Mouse (Mus musculus): ENCODE data around the gene Cdkl4. TPM values are rescaled to one million over a fixed set of nuclear protein-coding genes. Genes with fewer than 3 reads are reported as not detected.
"Not testable (repeated sequence)": the region's sequence is repeated elsewhere in the genome, so short reads cannot be mapped to it uniquely, and the experiment has no call there.

The Cdkl4 gene
- polyA plus RNA-seq, 1 experiment = 0.06 TPM

DNA sequence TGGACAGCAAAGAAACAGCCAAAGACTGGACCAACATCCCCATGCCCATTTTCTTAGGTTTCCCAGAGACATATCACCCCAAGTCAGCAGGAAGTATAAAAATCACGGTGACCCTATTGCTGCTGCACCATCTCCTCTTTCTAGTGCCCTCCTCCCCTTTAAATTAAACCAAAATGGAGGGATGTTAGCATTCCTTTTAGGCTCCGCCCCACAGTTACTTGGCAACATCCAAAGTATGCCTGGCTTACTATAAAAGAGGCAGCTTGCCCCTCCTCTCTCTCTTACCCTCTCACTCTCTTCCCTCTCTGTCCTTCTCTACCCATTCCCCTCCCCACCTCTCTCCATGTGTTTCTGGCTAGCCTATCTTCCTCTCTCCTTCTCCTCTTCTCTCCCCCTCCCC is 9.2 kb downstream of the Cdkl4 start:
- DNase-seq (ENCODE audit: low read depth, low spot score) = no peak
- 81% methylated on average over 2 of the region's 2 CpGs for WGBS

DNA sequence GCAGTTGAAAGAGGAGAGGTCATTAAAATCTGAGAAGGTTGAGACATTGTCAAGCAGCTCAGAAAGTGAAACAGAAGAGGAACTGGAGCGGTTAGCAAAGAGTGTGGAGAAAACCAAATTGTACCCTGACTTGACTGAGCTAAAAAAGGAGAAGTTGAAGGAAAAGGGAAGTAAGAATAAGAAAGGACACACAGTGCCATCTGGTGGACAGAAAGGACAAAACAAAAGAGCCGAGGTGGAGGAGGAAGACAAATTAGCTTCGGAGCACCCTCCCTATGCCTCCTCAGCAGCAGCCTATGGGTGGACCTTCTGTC is 13.0 kb downstream of the Cdkl4 start:
- WGBS = 68% methylated on average over 3 of the region's 3 CpGs
- DNase-seq (ENCODE audit: low read depth, low spot score) = no peak

DNA sequence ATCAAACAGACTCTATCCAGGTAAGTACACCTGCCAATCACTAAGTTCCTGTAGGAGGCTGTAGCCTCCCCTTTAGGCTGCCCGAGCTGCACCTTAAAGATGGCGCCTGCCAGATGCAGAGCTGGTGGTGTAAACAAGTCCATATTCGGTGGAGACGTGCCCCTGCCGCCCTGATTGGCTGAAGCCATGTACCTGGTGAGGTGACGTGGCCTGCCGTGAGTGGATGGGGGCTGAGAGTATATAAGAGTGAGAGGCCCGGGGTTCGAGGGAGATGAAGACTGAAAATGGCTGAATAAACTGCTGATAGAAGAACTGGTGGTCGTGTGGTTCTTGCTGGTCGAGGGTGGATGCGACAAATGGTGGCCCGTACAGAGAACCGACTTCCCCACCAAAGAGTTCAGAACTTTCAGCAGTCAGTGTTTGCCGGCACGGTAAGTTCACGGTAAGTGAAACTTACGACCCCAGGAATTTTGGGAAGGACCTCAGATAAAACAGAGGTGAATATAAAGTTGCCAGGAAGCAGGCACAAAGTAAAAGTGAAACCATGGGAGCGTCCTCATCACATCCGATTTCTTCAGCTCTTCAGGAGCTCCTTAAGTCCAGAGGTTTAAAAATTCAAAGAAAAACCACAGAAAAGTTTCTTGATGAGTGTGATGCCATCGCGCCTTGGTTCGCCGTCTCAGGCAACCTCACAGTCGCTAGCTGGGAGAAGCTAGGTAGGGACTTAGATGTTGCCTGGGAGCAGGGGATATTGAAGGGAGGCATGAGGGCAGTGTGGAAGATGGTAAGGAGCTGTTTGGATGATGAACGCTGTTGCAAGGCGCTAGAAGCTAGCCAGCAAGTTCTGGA is 13.6 kb downstream of the Cdkl4 start:
- WGBS = 90% methylated on average over 27 of the region's 27 CpGs
- DNase-seq (ENCODE audit: low read depth, low spot score) = not testable (repeated sequence)

DNA sequence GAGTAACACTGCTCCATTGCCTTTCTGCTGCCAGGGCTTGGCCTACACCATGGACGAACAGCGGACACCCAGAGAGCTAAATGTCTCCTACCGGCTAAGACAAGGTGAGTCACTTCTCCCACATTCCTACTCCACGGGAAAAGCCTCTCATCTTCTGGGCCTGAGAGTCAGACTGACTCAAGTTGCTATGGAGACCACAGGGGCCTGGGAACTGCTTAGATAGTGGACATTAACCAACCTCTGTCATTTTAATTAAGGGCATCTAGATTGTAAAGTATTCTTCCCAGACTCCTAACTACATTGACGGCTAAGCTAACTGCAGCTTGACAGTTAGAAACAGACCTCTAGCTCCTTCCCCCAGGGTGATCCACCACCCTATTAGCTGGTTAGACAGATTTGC is 14.8 kb downstream of the Cdkl4 start:
- WGBS = 84% methylated on average over 5 of the region's 5 CpGs

DNA sequence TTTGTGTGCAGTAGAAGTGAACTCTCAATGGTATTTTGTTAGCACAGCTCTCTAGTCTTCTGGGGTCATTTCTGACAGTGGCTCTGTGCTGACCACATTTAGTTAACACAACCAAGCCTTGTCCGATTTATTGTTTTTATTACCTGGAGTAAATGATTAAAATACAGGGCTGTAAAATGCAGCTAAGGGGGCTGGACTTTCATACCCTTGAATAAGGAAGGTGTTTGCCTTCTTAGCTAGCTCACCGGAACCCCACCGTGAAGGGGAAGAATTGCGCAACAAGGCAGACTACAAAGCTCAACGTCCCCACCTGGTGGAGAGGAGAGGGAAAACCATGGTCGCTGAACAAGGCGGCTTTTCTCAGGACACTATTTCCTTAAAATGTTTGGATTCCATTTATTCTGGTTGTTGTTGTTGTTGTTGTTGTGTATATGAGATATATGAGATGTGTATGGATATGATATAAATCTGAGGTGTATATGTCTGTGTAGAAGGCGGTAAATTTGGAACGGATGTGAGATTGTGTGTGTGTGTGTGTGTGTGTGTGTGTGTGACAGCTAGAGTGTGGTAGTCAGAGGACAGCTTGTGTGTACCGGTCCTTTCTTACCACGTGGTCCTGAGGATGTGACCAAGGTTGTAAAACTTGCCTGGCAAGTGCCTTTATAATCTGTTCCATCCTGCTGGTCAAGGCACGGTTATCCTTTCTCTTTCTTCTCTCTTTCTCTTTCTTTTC is 16.8 kb downstream of the Cdkl4 start:
- peak; percentile 66 for DNase-seq (ENCODE audit: low read depth, low spot score)
- WGBS = 7% methylated on average over 12 of the region's 12 CpGs

More for the DNA sequence above, 14.8 kb downstream of the Cdkl4 start:
- no peak for DNase-seq (ENCODE audit: low read depth, low spot score)

DNA sequence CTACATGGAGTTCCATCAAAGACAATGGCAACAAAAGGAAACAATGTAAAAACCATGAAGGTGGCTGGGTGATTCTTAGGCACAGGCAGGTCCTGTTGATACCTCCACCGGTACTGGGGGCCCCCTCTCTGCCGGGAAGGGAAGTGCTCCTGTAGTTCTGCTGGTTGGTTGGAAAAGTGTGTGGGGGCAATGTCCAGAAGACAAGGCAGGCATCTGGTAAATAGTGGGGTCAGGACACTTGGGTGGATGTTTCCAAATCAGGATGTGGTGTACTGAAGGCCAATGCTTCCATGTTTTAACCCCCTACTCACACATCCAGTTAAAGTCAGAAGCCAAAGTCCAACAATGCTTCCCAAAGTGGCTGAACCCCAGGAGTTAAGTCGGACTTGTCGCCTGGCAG is 17.9 kb downstream of the Cdkl4 start:
- DNase-seq (ENCODE audit: low read depth, low spot score) = no peak
- WGBS = 55% methylated on average over 4 of the region's 4 CpGs

GRCm38 (mm10) chr17:80559050-80559449 is 18.6 kb downstream of the Cdkl4 start:
- DNase-seq (ENCODE audit: low read depth, low spot score) = no peak
- WGBS = 34% methylated on average over 11 of the region's 11 CpGs

DNA sequence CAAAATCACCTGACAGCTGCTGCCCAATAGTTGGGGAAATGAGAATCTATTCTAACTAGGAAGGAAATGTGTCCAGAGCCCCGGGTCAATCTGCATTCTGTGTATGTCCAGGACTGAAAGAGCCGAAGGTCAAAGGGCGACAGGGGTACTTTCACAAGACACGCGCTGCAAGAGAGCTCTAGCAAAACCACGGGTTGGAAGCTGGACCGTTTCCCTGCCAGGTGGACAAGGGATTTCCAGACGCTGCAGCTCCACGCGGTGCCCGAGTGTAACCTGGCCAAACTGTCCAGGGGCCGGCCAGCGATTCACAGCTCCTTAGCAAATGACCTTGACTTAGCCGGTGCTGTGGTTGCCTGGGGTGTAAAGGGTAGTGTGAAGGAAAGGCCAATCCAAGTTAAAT is 19.0 kb downstream of the Cdkl4 start:
- DNase-seq (ENCODE audit: low read depth, low spot score) = no peak
- 69% methylated on average over 14 of the region's 14 CpGs for WGBS

- no peak for DNase-seq (ENCODE audit: low read depth, low spot score)
- 97% methylated on average over 5 of the region's 5 CpGs for WGBS
Measured at GRCm38 (mm10) chr17:80557461-80557860, 20.2 kb downstream of the Cdkl4 start.

DNA sequence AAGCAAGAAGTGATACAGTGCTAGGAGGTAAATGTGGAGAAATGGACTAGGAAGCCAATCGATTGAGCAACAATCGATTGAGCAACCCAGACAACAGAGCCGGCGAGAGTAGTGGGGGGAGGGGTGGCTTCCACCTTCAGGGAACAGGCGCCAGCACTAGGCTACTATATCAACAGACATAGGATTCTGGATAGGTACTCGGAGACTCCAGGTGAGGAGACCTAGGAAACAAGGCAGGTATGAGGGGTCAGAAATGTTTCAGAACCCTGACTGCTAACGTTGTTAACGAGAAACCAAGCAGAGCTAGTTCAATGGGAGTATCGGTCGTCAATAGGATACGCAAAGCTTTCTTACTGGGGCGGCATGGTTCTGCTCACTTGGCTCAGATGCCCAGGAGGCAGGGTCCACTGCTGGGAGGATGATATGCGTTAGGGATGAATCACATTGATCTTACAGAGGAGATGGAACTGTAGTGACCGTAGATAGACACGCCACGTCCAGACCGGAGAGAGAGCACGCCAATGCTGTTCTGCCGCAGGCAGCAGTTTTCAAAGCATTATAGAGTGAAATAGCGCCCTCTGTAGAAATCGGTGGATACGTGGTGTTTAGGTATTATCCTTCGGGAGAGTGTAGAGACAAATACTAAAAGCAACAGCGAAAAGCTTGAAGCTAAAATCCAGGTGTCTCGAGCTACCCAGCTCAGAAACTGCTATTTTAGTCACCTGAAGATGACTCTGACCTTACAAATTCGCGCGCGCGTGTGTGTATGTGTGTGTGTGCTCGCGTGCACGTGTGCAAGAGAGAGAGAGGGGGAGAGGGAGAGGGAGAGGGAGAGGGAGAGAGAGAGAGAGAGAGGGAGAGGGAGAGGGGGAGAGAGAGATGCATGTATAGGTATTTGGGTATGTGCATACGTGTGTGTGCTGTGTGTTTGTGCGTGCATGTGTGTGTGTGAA is 24.0 kb downstream of the Cdkl4 start:
- WGBS = 3% methylated on average over 35 of the region's 35 CpGs
- DNase-seq (ENCODE audit: low read depth, low spot score) = peak; percentile 78

GRCm38 (mm10) chr17:80552653-80553052 is 25.0 kb downstream of the Cdkl4 start:
- no peak for DNase-seq (ENCODE audit: low read depth, low spot score)
- WGBS = 66% methylated on average over 4 of the region's 4 CpGs

- WGBS = 77% methylated on average over 15 of the region's 15 CpGs
- DNase-seq (ENCODE audit: low read depth, low spot score) = no peak
Measured at GRCm38 (mm10) chr17:80550981-80551380, 26.6 kb downstream of the Cdkl4 start.

DNA sequence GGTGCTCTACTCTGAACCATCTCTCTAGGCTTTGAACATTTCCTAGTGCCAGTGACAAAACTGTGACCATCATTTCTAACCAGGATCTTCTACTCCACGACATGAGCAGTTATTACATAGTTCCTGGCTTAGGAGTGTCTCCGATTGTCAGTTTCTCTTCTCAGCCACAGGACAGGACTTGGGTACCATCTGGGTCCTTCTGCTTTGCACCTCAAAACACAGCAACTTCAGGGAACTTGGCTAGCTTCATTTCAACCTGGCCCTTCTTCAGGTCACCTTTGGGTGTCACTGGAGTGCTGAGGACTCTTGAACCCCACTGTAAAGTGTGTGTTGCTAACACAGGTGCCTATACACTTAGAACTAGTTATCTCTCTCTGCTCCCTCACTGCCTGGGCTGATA is 30.8 kb downstream of the Cdkl4 start:
- 78% methylated on average over 2 of the region's 2 CpGs for WGBS
- no peak for DNase-seq (ENCODE audit: low read depth, low spot score)

- 79% methylated on average over 8 of the region's 8 CpGs for WGBS
- no peak for DNase-seq (ENCODE audit: low read depth, low spot score)
Measured at GRCm38 (mm10) chr17:80546227-80546626, 31.4 kb downstream of the Cdkl4 start.

DNA sequence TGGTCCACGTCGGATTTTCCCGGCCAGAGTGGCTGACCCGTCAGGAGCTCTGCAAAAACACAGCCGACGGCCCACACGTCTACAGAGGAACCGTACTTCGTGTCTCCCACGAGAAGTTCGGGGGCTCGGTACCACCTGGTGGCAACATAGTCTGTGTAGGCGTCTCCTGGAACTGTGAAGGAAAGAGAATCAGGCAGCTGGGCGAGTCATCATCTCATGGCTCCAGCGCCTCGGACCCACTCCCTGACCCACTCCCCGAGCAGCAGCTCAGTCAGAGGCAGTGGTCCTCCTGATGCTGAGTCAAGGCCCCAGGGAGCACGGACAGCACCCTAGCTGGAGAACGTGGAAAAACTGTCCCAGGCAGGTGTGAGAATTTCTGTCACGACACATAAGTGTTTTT is 34.0 kb downstream of the Cdkl4 start:
- WGBS = 87% methylated on average over 20 of the region's 20 CpGs
- no peak for DNase-seq (ENCODE audit: low read depth, low spot score)

DNA sequence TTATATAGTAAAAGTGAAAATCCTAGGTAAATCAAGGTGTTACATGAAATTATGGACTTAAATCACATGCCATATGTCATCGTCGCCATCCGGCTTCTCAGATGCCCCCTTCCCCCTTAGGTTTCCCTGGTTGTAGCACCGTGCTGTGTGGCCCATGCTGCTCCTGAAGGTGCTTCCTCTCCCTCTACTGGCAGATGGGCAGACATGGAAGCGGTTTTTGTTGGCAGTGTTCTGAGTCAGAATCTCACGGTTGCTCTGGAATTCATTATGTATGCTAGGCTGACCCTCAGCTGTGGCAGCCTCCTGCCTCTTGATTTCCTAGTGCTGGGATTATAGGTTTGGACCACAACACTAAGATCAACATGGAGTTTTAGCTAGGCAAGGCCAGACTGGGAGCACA is 40.5 kb downstream of the Cdkl4 start:
- WGBS = 74% methylated on average over 6 of the region's 6 CpGs
- DNase-seq (ENCODE audit: low read depth, low spot score) = no peak

GRCm38 (mm10) chr17:80535633-80536032 is 42.0 kb downstream of the Cdkl4 start:
- 29% methylated on average over 6 of the region's 6 CpGs for WGBS
- DNase-seq (ENCODE audit: low read depth, low spot score) = no peak

DNA sequence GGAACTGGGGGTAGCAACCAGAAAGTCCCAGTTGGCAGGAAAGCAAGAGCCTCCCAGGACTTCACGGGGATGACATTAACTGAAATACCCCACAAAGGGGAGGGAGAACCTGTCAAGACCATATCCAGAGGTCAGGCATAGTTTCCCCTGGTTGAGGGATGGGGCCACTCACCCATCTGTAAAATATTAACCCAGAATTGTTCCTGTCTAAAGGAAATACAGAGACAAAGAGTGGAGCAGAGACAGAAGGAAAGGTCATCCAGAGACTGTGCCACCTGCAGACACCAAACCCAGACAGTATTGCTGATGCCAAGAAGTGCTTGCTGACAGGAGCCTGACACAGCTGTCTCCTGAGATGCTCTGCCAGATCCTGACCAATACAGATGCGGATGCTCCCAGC is 46.3 kb downstream of the Cdkl4 start:
- DNase-seq (ENCODE audit: low read depth, low spot score) = not testable (repeated sequence)
- WGBS = 40% methylated on average over 2 of the region's 2 CpGs

- 84% methylated on average over 3 of the region's 3 CpGs for WGBS
Measured at GRCm38 (mm10) chr17:80523231-80523630, 54.4 kb downstream of the Cdkl4 start.

DNA sequence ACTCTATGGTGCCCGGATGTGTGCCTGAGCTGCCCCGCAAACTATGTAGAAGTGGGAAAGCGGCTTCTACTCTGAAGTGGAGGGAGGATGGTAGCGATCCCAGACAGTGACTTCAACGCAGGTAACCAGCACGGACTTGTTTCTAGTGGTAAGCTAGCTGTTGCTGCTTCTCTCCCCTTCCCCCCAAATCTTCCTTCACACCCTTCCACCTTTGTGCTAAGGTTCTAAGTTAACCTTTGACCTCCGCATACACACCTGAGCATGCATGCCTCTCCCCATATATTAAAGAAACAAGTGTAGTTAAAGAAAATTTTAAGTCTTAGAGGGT is 55.4 kb downstream of the Cdkl4 start:
- WGBS = 72% methylated on average over 7 of the region's 7 CpGs
- DNase-seq (ENCODE audit: low read depth, low spot score) = no peak

More at GRCm38 (mm10) chr17:80523231-80523630, 54.4 kb downstream of the Cdkl4 start:
- DNase-seq (ENCODE audit: low read depth, low spot score) = no peak

Data from large intestine, adult 2 months (tissue).